Mouse (Mus musculus): Measurements from ENCODE around the gene Sdhaf1. TPM values are rescaled to one million over a fixed set of nuclear protein-coding genes. Genes with fewer than 3 reads are reported as not detected.

Gene Sdhaf1
- polyA plus RNA-seq, 1 experiment from 2014 or later = 26.5 TPM

- H3K27me3 ChIP-seq (ENCODE audit: control insufficient read depth, insufficient read depth, low read length) = no peaks in the 10 kb centered on the region
- DNase-seq (ENCODE audit: low spot score) = no peak
- no peak overlapping the region for H3K4me2 ChIP-seq (ENCODE audit: low read depth)
- no peaks in the 10 kb centered on the region for H3K36me3 ChIP-seq (ENCODE audit: control insufficient read depth, insufficient read depth, low read length)
- H3K4me3 ChIP-seq (ENCODE audit: low read depth, low read length) = no peak overlapping the region
- ATAC-seq (ENCODE audit: insufficient read depth, low FRiP score, low TSS enrichment) = no peak
- no peak overlapping the region; the same call in 1 of the 2 replicates for H3K9ac ChIP-seq (ENCODE audit: low read length)
- no peaks in the 10 kb centered on the region for H3K9me3 ChIP-seq (ENCODE audit: control insufficient read depth, low read length)
- no peak overlapping the region for H3K27ac ChIP-seq (ENCODE audit: low read depth, low read length)
- H3K4me1 ChIP-seq (ENCODE audit: control insufficient read depth, insufficient read depth, low read length) = no peaks in the 10 kb centered on the region
- WGBS = 64% methylated on average over 18 of the region's 18 CpGs
Observed at GRCm38 (mm10) chr7:30332622-30333259, 9.0 kb upstream of the Sdhaf1 start.

- ATAC-seq (ENCODE audit: insufficient read depth, low FRiP score, low TSS enrichment) = peak; percentile 92
- DNase-seq (ENCODE audit: low spot score) = peak; percentile 86
- Histone ChIP-seq H3K36me3 (ENCODE audit: control insufficient read depth, insufficient read depth, low read length) (no peaks in the 10 kb centered on the region), H3K4me1 (ENCODE audit: control insufficient read depth, insufficient read depth, low read length) (no peaks in the 10 kb centered on the region), H3K27ac (ENCODE audit: low read depth, low read length) (no peak overlapping the region), H3K4me2 (ENCODE audit: low read depth) (peak overlapping the region; percentile 41), H3K9ac (ENCODE audit: low read length) (no peak overlapping the region), H3K27me3 (ENCODE audit: control insufficient read depth, insufficient read depth, low read length) (no peaks in the 10 kb centered on the region), H3K9me3 (ENCODE audit: control insufficient read depth, low read length) (no peaks in the 10 kb centered on the region), H3K4me3 (ENCODE audit: low read depth, low read length) (peak overlapping the region; percentile 10; the same call in 1 of the 2 replicates)
- 7% methylated on average over 13 of the region's 13 CpGs for WGBS
Observed at GRCm38 (mm10) chr7:30331887-30332286, 8.2 kb upstream of the Sdhaf1 start.

- no peaks in the 10 kb centered on the region for H3K9me3 ChIP-seq (ENCODE audit: control insufficient read depth, low read length)
- H3K4me3 ChIP-seq (ENCODE audit: low read depth, low read length) = no peak overlapping the region
- H3K27me3 ChIP-seq (ENCODE audit: control insufficient read depth, insufficient read depth, low read length) = no peaks in the 10 kb centered on the region
- 34% methylated on average over 10 of the region's 10 CpGs for WGBS
- no peaks in the 10 kb centered on the region for H3K36me3 ChIP-seq (ENCODE audit: control insufficient read depth, insufficient read depth, low read length)
- H3K9ac ChIP-seq (ENCODE audit: low read length) = no peak overlapping the region
- no peaks in the 10 kb centered on the region for H3K4me1 ChIP-seq (ENCODE audit: control insufficient read depth, insufficient read depth, low read length)
- no peak for ATAC-seq (ENCODE audit: insufficient read depth, low FRiP score, low TSS enrichment)
- H3K4me2 ChIP-seq (ENCODE audit: low read depth) = no peak overlapping the region
- H3K27ac ChIP-seq (ENCODE audit: low read depth, low read length) = no peak overlapping the region
- no peak for DNase-seq (ENCODE audit: low spot score)
Observed at GRCm38 (mm10) chr7:30328379-30328778, 4.7 kb upstream of the Sdhaf1 start.

- ATAC-seq (ENCODE audit: insufficient read depth, low FRiP score, low TSS enrichment) (no peak), DNase-seq (ENCODE audit: low spot score) (no peak)
- 58% methylated on average over 15 of the region's 15 CpGs for WGBS
Observed at GRCm38 (mm10) chr7:30327140-30327539, 3.4 kb upstream of the Sdhaf1 start.

GRCm38 (mm10) chr7:30326427-30326826 lies 2.7 kb upstream of the Sdhaf1 start:
- Histone ChIP-seq H3K4me2 (ENCODE audit: low read depth) (no peak overlapping the region), H3K27me3 (ENCODE audit: control insufficient read depth, insufficient read depth, low read length) (no peaks in the 10 kb centered on the region), H3K36me3 (ENCODE audit: control insufficient read depth, insufficient read depth, low read length) (no peaks in the 10 kb centered on the region), H3K27ac (ENCODE audit: low read depth, low read length) (no peak overlapping the region), H3K9me3 (ENCODE audit: control insufficient read depth, low read length) (no peaks in the 10 kb centered on the region), H3K4me1 (ENCODE audit: control insufficient read depth, insufficient read depth, low read length) (0 out of 2 replicates have a peak, but pooled peaks cover 6% of the 10 kb centered on the region), H3K9ac (ENCODE audit: low read length) (no peak overlapping the region), H3K4me3 (ENCODE audit: low read depth, low read length) (no peak overlapping the region)
- ATAC-seq (ENCODE audit: insufficient read depth, low FRiP score, low TSS enrichment) = no peak
- DNase-seq (ENCODE audit: low spot score) = no peak

More at GRCm38 (mm10) chr7:30327140-30327539, 3.4 kb upstream of the Sdhaf1 start:
- Histone ChIP-seq H3K4me1 (ENCODE audit: control insufficient read depth, insufficient read depth, low read length) (0 out of 2 replicates have a peak, but pooled peaks cover 6% of the 10 kb centered on the region), H3K9ac (ENCODE audit: low read length) (no peak overlapping the region), H3K4me3 (ENCODE audit: low read depth, low read length) (no peak overlapping the region), H3K27ac (ENCODE audit: low read depth, low read length) (no peak overlapping the region), H3K36me3 (ENCODE audit: control insufficient read depth, insufficient read depth, low read length) (no peaks in the 10 kb centered on the region), H3K9me3 (ENCODE audit: control insufficient read depth, low read length) (no peaks in the 10 kb centered on the region), H3K4me2 (ENCODE audit: low read depth) (no peak overlapping the region), H3K27me3 (ENCODE audit: control insufficient read depth, insufficient read depth, low read length) (no peaks in the 10 kb centered on the region)

GRCm38 (mm10) chr7:30325364-30325763 lies 1.7 kb upstream of the Sdhaf1 start:
- 47% methylated on average over 2 of the region's 2 CpGs for WGBS
- Histone ChIP-seq H3K27me3 (ENCODE audit: control insufficient read depth, insufficient read depth, low read length) (no peaks in the 10 kb centered on the region), H3K4me2 (ENCODE audit: low read depth) (no peak overlapping the region), H3K27ac (ENCODE audit: low read depth, low read length) (no peak overlapping the region), H3K9ac (ENCODE audit: low read length) (no peak overlapping the region), H3K9me3 (ENCODE audit: control insufficient read depth, low read length) (no peaks in the 10 kb centered on the region), H3K4me1 (ENCODE audit: control insufficient read depth, insufficient read depth, low read length) (peaks cover 6% of the 10 kb centered on the region; the same call in 1 of the 2 replicates), H3K4me3 (ENCODE audit: low read depth, low read length) (no peak overlapping the region), H3K36me3 (ENCODE audit: control insufficient read depth, insufficient read depth, low read length) (no peaks in the 10 kb centered on the region)
- peak; percentile 54 for DNase-seq (ENCODE audit: low spot score)
- no peak for ATAC-seq (ENCODE audit: insufficient read depth, low FRiP score, low TSS enrichment)

- peaks cover 6% of the 10 kb centered on the region; the same call in 1 of the 2 replicates for H3K4me1 ChIP-seq (ENCODE audit: control insufficient read depth, insufficient read depth, low read length)
- no peak overlapping the region for H3K27ac ChIP-seq (ENCODE audit: low read depth, low read length)
- H3K27me3 ChIP-seq (ENCODE audit: control insufficient read depth, insufficient read depth, low read length) = no peaks in the 10 kb centered on the region
- DNase-seq (ENCODE audit: low spot score) (no peak), ATAC-seq (ENCODE audit: insufficient read depth, low FRiP score, low TSS enrichment) (no peak)
- H3K9ac ChIP-seq (ENCODE audit: low read length) = no peak overlapping the region
- WGBS = 79% methylated on average over 5 of the region's 5 CpGs
- no peak overlapping the region for H3K4me3 ChIP-seq (ENCODE audit: low read depth, low read length)
- no peak overlapping the region for H3K4me2 ChIP-seq (ENCODE audit: low read depth)
- no peaks in the 10 kb centered on the region for H3K9me3 ChIP-seq (ENCODE audit: control insufficient read depth, low read length)
- no peaks in the 10 kb centered on the region for H3K36me3 ChIP-seq (ENCODE audit: control insufficient read depth, insufficient read depth, low read length)
Observed at GRCm38 (mm10) chr7:30324300-30324944, 727 bp upstream of the Sdhaf1 start.

- H3K36me3 ChIP-seq (ENCODE audit: control insufficient read depth, insufficient read depth, low read length) = no peaks in the 10 kb centered on the region
- no peaks in the 10 kb centered on the region for H3K27me3 ChIP-seq (ENCODE audit: control insufficient read depth, insufficient read depth, low read length)
- H3K4me2 ChIP-seq (ENCODE audit: low read depth) = peak overlapping the region; percentile 82
- WGBS = 41% methylated on average over 6 of the region's 6 CpGs
- peak overlapping the region; percentile 69 for H3K4me3 ChIP-seq (ENCODE audit: low read depth, low read length)
- peak overlapping the region; percentile 85 for H3K9ac ChIP-seq (ENCODE audit: low read length)
- peaks cover 6% of the 10 kb centered on the region; the same call in 1 of the 2 replicates for H3K4me1 ChIP-seq (ENCODE audit: control insufficient read depth, insufficient read depth, low read length)
- H3K27ac ChIP-seq (ENCODE audit: low read depth, low read length) = no peak overlapping the region
- ATAC-seq (ENCODE audit: insufficient read depth, low FRiP score, low TSS enrichment) (no peak), DNase-seq (ENCODE audit: low spot score) (no peak)
- H3K9me3 ChIP-seq (ENCODE audit: control insufficient read depth, low read length) = no peaks in the 10 kb centered on the region
Observed at GRCm38 (mm10) chr7:30322865-30323264, 830 bp downstream of the Sdhaf1 start.

GRCm38 (mm10) chr7:30322285-30322667 lies 1.4 kb downstream of the Sdhaf1 start:
- Histone ChIP-seq H3K27ac (ENCODE audit: low read depth, low read length) (peak overlapping the region; percentile 70; the same call in 1 of the 2 replicates), H3K27me3 (ENCODE audit: control insufficient read depth, insufficient read depth, low read length) (no peaks in the 10 kb centered on the region), H3K36me3 (ENCODE audit: control insufficient read depth, insufficient read depth, low read length) (no peaks in the 10 kb centered on the region), H3K4me2 (ENCODE audit: low read depth) (peak overlapping the region; percentile 82), H3K9ac (ENCODE audit: low read length) (peak overlapping the region; percentile 85), H3K9me3 (ENCODE audit: control insufficient read depth, low read length) (no peaks in the 10 kb centered on the region), H3K4me3 (ENCODE audit: low read depth, low read length) (peak overlapping the region; percentile 69), H3K4me1 (ENCODE audit: control insufficient read depth, insufficient read depth, low read length) (peaks cover 6% of the 10 kb centered on the region; the same call in 1 of the 2 replicates)
- ATAC-seq (ENCODE audit: insufficient read depth, low FRiP score, low TSS enrichment) (peak; percentile 100), DNase-seq (ENCODE audit: low spot score) (peak; percentile 94)
- under 1% methylated on average over 20 of the region's 20 CpGs for WGBS

All from neural tube, embryonic 11.5 days (tissue).